Mouse (Mus musculus): ENCODE results near the gene Lcat.
A peak's percentile ranks its signal among the peaks of the same experiment; 100 is the strongest.

Gene Lcat

DNA sequence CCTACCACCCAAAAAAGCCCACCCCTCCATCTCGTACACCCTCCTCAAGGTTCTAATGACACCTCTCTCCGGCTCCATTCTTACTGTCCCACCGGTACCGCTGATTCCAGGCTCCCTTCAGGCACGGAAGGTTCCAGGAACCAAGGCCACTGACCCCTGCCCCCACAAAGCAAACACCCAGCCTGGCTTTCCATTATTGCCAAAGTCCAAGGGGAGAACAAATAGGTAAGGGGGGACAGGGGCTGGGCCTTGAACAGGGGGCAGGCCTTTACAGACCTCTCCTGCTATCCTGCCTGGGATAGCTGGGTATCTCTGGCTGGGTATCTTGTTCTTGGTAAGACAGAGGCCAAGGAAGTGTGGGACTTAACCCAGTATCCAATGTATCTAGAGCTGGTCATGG, 640 bp downstream of the Lcat start:
- no peak for DNase-seq

GRCm38 (mm10) chr8:105942026-105942425, 1.2 kb downstream of the Lcat start:
- DNase-seq, result no peak

DNA sequence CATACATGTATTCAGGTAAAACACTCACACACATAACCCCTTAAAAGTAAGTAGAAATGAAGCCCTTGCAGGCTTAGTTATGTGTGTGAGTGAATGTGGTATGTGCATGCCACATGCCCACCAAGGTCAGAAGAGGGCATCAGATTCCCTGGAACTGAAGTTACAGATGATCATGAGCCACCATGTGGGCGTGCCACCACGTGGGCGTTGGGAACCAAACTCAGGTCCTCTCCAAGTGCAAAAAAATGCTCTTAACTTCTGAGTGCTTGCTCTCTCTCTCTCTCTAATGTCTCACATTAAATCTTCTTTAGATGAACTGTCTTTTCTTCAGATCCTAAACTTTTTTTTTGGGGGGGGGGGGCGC, 4.9 kb downstream of the Lcat start, which contains the start of gene Psmb10:
TSS of gene Psmb10 (minus strand) at position 139 of the 364 bp plus-strand sequence.
- peak in 1 of 2 experiments; percentile 49 for DNase-seq

DNA sequence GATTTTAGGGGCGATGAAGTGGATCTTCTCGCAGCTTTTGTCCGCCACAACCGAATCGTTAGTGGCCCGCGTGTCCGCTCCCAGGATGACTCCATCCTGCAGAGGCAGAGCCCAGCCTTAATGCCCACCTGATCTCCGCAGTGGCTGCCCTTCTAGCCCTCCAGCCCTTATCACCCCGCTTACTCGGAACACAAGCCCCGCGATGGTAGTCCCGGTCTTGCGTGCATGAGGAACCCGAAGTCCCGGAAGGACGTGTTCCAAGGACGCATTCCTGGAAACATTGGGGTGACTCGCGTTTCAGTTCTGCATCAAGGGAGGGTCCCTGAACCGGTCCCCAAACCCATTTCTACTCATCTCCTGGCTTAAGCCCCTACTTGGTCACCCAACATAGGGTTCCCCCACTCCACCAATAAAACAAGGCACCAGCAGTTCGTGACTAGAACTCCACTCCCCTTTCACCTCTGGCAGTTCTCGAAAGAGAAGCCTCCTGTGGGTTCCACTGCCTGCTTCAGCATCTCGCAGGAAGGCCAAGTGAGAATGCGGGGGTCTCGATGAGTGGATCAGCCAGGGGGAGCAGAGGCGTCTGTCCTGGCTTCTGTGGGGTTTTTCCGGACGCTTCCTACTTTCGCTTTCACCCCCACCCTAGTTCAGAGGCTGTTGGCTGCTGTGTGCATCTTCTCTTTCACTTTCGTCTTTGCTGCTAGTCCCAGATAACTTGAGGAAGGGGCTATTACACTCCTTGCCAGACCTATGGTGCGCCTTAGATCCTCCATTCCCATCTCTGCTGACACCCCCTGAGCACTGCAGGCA, 5.5 kb downstream of the Lcat start:
- DNase-seq, result peak in 1 of 2 experiments; percentile 59

- peak; percentile 90 to 93 for DNase-seq
These were observed 6.2 kb downstream of the Lcat start for GRCm38 (mm10) chr8:105936866-105937475.

DNA sequence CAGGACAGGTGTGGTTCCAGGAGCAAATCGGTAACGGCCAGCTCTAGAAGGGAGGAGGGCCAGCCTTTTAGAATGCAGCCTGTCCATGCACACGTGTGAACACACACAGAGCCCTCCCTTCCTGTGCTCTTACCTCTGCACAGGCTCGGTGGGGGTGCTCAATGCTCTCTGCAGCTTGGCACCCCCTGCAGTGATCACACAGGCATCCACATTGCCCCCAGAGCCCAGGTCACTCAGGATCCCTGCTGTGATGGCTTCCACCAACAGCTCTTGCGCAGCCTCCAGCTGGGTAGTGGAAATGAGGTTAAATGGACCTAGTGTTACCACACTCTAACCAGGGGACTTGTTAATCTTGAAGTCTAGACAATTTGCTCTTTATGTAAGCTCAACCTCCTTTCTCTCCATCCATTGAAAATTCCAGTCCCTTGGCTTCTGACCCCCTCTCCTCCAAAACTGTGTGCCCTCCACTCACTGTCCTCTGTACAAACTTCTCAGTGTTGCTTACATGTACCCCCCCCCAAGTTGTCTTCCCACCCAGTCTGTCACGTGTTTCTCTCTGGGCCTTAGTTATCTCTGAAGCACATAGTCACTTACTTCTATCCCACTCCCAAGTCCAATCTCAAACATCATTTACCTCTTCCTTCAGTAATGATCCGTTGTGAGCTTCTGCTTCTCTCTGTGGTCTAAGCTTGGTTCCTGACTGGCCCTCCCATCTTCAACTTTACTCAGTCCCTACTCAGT, 7.1 kb downstream of the Lcat start:
- no peak for DNase-seq

DNA sequence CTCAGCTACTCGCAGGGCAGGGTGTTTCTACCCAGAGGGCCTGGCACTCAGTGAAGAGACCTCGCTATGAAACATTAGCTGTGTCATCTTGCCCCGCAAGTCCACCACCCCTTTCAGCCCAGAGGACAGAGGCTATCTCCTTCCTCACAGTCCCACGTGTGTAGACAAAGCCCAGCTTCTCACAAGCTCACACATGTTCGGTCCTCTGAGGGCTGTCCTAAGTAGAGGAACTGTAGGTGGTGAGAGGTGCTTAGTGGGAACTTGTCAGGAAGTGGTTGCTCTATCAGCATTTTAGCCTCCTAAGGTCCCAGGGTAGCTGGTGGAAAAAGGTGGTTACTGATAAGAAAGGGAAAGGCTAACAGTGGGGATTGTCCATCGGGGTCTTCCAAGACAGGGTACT, 8.1 kb downstream of the Lcat start:
- no peak for DNase-seq

DNA sequence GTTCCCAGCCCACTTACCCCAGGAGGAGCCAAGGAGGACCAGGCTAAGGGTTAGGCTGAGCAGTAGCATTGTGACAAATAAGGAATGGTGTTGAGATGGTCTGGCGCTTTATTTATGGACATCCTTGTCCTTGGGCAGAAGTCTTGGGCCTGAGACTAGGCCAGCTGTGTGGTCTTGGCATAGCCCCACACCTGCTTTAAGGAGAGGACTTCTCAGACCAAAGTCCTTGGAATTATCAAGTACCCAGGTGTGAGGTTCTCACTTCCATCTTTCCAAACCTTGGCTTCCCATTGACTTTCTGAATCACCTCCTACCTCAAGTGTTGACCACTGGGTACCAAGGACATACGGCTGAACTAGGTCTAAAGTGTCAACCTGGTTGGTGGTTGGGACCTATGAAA, 9.4 kb downstream of the Lcat start, which contains the start of gene Ctrl:
TSS of gene Ctrl (minus strand) at position 101 of the 400 bp plus-strand sequence.
- DNase-seq, result no peak

- no peak for DNase-seq
These were observed 10.7 kb downstream of the Lcat start for GRCm38 (mm10) chr8:105932525-105932924.

DNA sequence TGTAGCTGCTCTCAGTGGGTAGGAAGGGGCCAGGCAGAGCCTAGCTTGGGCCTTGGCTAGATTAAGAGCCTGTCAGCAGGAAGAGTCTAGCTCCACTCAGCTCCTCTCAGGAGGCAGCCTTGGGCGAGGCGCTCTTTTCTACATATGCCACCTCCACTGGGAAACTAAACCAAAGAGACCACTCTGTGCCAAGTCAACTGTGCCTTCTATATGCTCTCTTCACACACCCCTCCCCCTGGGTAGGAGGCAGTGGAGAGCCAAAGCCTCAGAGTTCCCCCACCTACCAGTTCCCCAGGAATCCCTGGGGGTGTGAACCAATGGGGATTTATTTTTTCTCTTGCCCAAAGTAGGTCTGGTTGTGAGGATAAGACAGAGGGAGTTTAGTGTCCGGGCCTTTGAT, 11.9 kb downstream of the Lcat start:
- no peak for DNase-seq

DNA sequence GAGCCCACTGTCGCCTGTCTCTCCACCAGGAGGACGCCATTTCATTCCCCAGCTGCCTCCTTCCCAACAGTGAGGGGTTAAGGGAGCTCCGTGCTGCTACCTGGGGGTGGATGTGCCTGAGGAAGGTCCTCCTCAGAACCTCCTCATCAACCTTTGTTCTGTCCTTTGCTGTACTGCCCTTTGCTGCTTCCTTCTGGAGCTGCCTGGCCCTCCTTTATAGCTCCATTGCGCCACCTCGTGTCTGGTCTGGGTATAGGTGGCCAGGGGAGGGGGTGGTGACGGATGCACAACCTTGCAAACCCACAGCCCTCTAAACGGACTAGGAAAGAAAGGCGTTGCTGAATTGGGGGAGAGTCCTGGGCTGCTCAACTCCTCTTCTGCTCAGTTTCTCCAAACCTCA, 12.6 kb downstream of the Lcat start:
- DNase-seq, result peak; percentile 76 to 89

- no peak for DNase-seq
These were observed 18.1 kb downstream of the Lcat start for GRCm38 (mm10) chr8:105925123-105925522.

- no peak for DNase-seq
These were observed 23.8 kb downstream of the Lcat start for GRCm38 (mm10) chr8:105919390-105919789.

- no peak for DNase-seq
These were observed 42.1 kb downstream of the Lcat start for GRCm38 (mm10) chr8:105900941-105901616.

GRCm38 (mm10) chr8:105900180-105900940, 42.8 kb downstream of the Lcat start, which contains the start of gene Pskh1:
Gene Pskh1 (plus strand): TSS chr8:105900441.
- DNase-seq, result peak; percentile 95 to 96

DNA sequence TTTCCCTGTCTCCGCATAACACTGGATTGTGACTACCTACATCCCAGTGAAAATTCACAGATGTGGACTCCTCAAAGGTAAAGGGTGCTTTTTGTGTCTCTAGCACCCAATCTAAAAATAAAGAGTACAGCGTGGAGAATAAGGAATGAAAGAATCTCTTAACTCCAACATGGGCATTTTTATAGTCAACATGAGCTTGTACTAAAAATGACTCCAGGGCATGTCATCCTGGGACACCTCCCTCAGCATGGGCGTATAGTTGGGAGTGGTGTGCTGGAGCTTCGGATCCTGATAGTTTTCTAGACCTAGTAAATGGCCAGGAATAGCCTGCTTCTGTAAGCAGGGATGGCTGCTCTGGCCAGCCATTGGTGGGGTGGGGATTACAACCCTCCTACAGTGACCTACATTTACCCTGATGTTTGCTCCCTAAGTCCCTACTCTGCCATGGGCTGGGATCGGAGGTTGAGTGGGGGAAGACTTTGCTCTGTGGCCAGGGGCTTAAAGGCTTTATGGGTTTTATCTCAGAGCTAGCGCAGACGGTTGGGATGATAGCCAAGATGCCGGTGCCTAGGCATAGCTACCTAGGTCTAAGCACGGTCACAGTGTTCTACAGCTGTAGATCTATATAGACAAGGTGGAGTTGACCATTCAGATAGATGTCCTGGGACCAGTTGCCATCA, 45.2 kb downstream of the Lcat start:
- DNase-seq, result no peak

- DNase-seq, result peak; percentile 84 to 89
These were observed 49.8 kb downstream of the Lcat start, which contains the start of gene Nrn1l for GRCm38 (mm10) chr8:105893339-105893738. Gene Nrn1l (plus strand): TSS chr8:105893567.

DNA sequence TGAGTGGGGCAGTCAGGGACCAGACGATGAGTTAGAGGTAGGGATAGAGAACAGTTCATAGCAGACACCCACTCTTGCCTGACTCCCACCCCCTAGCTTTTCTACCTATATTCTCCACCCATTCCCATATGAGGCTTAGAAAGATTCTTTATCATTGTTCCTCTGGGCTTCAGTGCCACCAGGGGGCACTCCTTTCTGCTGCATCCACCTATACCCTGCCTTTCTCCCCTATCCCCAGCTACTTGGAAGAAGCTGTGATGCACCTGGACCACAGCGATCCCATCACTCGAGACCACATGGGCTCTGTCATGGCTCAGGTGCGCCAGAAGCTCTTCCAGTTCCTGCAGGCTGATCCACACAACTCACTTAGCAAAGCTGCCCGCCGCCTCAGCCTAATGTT, 50.8 kb downstream of the Lcat start:
- DNase-seq, result peak in 1 of 2 experiments; percentile 13

- DNase-seq, result no peak
These were observed 52.3 kb downstream of the Lcat start for GRCm38 (mm10) chr8:105890870-105891269.

DNA sequence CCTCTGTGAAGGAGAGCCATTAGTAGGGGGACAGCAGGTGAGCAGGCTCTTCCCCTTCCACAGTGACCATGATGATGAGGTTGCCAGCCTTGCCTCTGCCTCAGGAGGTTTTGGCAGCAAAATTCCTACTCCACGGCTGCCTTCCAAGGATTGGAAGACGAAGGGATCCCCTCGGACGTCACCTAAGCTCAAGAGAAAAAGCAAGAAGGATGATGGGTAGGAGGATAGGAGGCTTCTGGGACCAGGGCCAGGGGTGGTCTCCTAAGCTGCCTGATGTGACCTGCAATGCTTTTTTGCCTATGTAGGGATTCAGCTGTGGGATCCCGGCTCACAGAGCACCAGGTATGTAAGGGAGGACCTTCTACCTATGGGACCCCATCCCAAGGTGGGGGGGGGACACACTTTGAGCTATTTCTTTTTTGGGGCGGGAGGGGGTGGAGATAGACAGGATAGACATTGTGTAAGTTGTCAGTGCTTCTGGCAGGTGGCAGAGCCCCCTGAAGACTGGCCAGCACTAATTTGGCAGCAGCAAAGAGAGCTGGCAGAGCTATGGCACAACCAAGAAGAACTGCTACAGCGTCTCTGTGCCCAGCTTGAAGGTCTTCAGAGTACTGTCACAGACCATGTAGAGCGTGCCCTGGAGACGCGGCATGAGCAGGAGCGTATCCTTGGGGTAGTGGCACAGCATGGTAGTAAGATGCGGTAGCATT, 53.3 kb downstream of the Lcat start:
- no peak for DNase-seq

All from lung, postnatal 4 days (tissue).